Mouse (Mus musculus) kidney, adult 9 months (tissue): ENCODE measurements at regions not wholly inside any gene's neighbourhood (a gene's known extent, or its start where the extent isn't known, plus 50 kb on each side); places are given as distances from the start of the nearest gene placed in this dataset.

Source experiments
- DNase-seq: peaks from one replicate; pipeline ENCODE4 v3.0.0; 2022

DNA sequence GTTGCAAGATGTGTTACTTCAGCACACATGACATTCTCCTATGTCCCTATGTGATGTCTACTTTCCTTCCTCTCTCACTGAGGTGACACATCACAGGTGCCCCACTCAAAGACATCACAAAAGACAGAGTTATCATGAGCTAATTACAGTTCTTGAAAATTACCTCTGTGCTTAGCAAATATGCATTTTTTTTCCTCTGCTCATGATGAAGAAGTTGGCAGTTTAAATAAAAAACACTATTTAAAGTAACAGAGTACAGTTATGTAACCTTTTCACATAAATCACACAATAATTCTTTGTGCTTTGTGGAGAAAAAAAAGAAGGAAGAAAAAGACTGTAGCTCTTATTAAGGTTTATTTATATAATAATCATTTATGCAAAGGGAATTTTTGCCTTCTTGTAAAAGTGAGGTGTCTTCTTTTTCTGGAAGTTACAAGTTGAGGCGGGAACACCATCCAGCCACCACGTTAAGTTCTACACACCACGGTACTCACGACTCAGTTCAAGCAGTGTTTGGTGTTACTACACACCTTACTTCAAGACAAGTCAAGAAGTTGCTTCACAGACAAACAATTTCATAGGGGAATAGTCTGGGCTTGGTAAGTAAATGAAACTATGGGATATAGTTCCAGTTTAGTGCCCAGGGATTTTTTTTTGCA is 193.0 kb upstream of the Cited2 start:
- DNase-seq, result no peak

DNA sequence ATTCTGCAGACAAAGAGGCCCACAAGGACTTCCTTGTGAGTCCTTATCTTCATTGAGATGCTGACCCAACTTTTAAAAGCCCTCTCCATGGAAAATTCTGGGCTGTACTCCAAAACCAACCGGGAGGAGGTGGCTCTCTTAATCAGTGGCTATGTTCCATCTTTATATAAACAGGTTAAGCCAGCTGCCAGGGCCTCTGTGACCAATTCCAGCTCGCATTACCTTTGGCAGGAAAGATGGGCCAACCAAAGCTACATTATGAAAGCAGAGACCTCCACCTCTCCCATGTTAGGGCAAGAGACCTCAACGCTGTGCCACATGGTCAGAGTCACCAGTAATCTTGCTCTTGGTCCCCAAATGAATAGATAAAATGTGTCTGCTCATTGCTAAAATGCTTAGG is 192.0 kb upstream of the Cited2 start:
- peak; percentile 64 for DNase-seq

DNA sequence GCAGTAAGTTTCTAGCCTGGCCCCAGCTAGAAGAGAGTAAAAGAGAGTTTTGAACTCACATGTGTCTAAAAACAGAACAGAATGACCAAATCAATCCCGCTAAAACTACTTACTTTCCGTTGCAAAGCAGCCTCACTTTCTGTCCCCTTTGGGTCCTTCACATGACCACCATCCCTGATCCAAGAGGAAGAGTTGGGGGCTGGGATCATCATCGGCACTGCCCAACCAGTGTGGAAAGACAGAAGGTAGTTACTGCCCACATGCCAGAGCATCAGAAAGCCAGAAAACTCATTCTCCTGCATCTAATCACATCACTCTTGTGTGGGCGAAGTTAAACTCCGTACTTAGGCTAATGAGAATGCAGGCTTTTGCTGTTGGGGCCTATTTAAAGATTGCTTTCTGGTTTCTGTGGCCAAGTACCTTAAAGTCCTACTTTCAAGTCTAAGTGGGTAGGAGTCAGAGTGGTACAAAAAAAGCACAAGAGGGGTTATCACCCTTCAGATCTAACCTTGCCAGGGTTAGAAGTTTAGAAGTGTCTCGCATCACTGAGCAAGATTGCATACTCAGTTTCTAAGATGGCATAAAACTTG is 184.0 kb upstream of the Cited2 start:
- no peak for DNase-seq

DNA sequence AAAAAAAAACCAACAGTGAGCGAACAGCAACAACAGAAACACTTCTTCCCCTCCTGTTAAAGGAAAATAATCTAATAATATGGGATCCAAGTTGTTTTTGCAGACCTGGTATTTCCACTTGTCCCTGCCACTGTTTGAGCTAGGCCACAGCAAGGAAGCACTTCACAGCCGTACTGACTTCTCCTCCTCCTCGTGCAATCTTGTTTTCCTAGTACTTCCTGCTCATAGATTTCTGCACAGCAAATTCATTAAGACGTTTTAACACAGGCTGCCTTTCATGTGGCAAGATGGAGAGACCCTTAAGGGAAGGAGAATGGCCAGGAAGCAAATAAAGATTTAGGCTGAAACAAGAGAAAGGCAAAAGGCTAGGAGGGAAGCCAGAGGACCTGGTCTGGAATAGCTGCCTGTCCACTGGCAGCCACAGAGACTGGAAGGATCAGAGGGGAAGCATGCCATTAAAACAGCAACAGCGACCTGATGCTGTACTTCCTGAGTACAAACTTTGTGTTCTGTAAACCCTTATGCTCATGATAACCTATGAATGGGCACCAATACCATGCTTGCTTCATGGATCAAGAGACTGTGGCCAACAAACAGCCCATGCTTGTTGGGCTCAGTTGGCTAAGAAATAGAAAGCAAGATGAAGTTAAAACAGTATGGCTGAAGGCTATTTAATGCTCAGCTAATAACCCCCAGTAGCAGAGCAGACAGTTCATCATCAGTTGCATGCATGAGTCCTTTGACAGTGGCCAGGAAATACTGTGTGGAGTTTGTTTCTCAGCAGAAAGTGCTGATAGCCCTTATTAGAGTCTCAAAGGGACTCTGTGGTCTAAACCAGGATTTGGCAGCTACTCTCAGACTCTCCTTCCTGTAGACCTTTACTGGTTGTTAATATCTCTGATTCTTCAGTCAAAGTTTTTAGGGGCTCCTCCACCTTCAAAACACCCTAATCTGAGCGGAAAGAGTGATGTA is 182.3 kb upstream of the Cited2 start:
- DNase-seq, result no peak

DNA sequence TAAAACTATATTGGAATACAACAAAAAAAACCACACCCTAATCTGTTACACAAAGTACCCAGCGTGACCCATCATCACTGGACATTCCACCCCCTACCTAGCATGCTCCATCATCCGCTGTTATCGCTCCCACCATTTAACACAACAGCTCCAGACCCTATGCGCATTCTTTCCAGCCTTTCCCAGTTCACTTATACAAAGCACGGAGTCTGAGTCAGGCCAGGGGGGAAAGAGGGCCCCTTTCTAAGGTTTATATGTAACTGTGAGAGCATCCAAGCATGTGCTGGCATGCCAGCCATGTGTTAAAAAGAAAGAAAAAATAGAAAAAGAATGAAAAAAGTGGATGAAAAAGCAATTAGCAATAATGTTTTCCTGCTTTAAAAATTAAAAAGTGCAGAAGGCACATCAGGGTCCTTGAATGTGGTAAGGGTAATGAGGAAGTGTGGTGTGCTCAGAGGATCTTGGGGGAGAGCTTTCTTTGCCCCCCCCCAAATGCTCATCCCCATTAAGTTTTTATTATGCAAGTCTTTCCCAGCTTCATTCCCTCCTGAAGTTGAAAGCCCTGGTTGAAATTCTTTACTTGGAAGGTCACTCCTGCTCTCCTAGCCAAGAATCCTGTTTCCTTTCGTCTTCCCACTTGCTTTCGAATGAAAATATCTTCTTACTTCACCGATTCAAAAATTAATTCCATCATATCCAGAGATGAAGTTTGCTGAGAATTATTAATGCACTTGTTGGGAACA is 180.7 kb upstream of the Cited2 start:
- DNase-seq, result no peak

DNA sequence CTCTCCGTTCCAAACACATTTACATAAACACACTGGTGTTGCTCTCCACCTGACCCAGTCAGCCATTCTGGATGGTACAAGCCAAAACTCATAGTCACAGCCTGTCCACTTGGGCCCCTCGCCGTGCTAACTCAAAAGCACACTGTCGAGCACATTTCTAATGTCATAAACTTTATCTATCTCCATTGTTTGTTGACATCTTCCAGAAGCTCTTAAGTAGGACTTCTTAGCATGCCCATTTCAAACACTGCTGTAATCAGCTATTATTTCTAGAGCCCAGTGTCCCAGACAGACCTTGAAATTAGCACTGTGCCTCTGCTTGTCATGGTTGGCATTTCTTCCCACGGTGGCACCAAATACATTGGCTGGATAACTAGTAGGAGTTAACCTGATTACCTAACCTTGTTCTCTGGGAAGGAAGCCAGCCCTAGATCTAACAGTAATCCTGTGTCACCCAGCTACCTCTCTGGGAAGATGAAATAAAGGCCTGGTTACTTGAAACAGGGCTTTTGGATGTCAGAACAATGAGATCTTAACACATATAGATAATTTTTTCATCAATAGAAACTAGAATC is 180.1 kb upstream of the Cited2 start:
- DNase-seq, result no peak

DNA sequence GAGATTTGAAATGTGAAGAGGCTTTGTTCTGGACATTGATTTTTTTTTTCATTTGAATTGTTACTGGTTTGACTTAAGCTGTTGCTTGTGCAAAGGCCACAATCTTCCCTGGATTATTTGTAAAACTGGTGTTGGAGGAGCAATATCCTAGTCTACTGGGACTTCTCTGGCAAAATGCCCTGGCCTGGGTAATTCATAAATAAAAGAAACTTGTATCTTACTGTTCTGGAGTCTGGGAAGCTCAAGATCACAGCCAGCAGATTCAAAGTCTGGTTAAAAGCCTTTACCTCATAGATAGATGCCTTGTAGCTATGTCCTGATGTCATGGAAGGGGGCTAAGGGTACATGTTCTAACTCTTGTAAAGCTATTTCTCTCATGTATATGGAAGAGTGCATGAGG is 177.7 kb upstream of the Cited2 start:
- DNase-seq, result no peak

DNA sequence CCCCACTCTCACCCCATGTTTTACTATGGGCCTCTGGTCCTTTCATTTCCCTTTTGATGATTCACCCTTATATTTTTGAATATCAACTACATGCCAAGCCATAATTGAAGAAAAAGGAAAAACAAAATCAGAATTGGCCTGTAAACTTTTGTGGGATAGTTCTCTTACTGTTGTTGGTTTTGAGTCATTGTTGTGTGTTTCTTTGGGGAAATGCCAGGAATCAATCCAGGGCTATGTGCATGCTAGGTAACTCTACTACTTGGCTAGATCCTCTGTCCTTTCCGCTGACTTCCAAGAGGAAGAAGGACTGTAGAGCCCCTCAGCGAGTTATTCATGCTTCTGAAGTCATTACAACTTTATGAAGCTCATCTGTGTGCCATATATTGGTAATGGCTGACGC is 175.0 kb upstream of the Cited2 start:
- DNase-seq, result no peak

DNA sequence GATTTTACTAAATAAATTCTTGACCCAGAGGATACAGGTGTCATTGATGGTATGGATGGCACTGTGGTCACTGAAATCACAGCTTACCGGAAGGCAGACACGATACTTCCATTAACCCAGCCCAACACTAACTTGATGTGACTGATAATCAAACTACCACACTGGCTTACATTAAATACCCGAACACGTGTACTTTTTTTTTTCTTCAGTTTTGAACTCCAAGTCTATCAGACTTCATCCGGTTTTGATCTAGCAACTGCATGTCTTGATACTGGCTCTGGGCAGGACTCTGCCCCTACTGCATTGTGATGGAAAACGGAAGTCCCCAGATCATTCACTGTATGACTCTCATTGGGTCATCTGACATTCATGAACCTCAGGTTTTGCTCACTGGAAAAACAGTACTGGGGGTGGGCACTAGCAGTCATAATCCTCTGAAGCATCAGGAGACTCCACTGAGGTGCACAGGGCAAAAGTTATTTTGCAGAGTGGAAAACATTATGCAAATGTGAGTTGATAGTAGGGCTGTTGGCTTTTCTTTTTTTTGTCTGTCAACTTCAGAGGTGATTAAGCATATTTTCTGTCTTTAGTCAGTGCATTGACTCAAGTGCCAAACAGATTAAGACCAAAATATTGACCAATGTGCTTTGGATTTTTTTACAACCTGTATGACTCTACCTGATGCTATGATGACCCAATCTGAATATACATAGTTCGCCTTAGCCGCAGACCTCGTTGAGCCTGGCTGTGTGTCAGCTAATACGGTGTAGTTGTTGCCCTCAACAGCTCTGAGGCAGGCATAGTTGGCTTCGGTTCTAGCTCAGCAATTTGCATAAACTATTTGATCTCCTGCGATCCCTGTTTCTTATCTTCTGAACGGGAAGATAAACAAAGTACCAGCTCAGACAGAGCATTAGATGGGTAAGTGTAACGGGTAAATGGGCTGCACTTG is 174.1 kb upstream of the Cited2 start:
- peak; percentile 51 for DNase-seq

DNA sequence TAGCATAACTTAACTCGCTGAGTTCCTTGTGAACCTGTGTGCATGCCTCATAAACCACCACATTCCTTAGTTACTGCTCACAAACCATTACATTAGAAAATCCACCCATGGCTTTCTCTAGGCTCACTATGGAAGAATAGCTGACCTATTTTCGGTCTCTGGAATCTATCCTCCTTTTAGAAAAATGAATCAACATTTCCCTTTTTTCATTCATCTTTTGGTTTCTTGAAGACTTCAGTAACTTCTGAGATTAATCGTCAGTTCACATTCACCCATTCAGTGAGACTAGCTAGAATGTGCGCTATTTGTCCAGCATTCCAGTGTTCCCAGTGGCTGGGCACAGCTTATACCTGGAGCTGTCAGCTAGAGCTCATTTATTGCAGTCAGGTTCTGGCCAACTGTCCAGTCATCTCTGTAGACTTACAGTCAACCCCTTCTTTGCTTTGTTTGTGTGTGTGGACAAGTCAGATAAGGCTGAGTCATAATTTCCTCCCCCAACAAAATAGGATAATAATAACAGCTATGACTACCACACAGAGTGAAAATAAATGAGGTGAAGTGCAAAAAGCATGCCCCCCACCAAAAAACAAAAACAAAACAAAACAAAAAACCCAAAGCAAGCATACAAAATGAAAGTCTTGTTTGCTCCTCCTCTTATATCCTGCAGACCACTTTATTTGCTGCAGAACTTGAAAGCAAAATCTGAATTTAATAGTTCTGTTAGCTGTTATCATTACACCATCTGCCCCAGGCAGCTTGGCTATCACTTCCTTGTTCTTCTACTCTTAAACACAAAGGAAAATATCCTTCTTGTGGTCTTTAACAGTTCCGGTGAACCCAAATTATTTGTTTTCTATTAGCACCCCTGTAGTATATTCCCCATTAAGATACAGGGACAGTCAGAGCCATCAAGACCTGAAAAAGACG is 173.0 kb upstream of the Cited2 start:
- DNase-seq, result peak; percentile 52

DNA sequence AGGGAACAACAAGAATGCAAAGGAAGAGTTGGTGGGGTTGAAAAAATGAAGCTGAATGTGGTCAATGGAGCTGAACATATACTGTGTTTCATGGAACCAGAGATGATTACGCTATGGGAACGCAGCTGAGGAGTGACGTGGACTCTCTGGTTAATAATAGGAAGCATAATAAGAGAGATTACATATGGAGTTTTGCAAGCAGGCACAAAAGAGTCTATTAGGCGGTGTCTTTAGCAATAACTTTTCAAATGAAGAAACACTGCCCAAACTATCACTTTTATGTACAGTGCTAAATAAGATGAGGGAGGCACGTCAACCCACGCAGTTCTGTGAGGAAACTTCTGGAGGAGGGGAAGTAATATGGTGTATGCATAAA is 172.4 kb upstream of the Cited2 start:
- DNase-seq, result no peak

DNA sequence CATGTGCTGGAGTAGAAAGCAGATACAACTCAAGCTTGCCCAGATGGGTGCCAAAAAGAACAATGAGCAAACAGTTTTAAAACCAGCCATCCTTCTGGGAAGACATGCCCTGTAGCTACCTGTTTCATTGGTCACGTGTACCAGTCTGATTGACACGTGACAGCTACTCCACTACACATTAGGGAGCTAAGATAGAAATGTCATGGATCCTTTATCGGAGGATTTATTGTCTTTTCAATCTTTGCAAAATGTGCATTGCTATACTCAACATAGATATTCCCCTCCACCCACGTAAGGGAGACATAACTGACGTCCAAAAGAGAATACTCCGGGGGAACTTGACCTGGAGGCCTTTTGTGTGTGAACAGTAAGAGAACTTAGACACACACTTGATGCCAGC is 171.1 kb upstream of the Cited2 start:
- no peak for DNase-seq

DNA sequence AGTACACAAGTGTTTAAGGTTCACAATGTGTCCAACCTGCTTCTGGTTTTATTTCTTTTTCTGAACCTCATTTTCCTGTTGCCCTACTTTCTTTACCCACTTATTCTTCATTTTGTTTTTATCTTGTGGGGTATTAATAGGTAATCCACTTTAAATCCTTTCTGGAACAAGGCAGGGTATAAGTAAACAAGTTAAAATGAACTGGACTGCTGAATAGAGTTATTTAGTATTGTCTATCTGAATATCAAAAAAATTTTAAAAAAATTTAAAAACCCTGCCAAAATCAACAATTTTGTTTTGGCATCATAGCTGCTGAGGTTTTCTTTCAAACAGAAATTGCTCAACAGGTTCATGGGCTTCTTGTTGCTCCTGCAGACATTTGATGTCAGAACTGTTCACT is 170.7 kb upstream of the Cited2 start:
- DNase-seq, result no peak

DNA sequence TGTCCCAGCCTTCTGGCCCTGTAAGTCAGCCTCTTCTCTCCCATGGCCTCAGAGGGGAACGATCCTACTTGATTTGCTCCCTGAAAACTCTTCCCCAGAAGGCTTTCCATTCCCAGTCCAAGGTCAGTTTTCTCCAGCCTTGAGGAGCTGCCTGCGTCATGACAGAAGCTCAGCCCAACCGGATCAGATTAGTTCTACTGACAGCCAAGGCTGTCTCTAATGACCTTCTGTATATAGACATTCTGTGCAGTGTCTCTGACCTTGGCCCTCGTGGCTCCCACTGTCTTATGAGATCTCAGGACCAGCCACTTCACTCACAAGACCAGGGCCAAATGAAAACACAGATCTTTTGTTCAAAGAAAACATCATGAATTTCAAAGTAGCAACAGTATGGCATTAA is 166.6 kb upstream of the Cited2 start:
- DNase-seq, result no peak

DNA sequence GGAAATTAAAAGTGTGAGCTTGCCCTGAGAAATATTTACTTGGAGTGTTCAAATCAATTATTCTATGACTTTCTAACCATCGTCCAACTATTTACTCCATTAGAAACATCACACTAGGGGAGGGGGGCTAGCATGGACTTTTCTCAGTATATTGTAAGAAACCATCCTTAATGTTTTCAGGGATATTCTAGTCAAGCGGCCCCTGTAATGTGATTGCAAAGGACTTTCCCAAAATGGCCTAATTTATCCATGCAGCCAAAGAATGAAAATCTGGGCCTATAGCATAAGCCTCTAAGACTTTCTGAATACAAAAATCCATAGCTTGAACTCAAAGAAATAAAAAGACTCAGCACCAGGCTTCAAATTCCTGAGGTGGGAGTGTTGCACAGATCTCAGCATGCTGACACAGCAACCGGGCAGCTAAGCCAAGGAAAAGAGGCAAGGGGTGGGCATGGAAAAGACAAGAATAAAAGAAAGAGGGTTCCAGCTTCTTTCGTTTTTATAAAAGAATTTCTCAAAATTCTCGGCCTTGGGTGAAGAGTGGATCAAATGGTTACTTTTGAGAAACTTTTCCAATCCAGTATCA is 163.6 kb upstream of the Cited2 start:
- no peak for DNase-seq

DNA sequence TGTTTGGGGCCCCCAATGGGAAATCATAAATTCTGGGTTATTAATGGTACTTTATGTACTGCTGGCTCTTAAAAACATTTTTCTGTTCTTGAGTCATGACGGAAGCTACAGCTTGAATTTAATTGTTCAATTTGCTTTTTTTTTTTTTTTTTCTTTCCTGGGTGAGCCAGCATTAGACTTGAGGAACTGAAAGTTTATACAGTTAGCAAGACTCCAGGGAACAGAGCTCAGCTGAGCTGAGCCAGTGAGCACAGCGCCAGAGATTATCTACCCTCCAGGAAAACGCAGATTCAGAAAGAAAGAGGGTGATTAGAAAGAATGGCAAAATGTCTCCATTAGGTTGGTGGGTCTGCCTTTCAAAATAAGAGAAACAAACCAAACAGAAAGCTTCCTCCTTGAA is 163.0 kb upstream of the Cited2 start:
- DNase-seq, result no peak

DNA sequence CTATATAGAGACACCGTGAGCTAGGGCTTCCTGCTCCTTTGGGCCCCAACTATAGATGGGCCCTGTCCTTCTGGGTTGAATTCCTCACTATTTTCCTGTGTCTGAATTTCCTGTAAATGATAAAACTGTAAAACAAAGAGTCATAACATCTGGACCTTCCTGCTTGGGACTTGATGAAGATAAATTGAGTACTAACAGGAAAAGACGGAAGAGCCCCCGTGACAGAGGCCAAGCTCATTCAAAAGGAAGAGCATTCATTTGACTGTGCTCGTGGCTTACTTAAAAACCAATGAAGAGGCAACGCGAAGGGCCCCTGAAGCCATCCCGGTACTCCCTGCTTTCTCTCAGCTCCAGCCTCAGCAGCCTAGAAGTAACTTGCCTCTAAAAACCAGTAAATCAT is 161.6 kb upstream of the Cited2 start:
- no peak for DNase-seq

DNA sequence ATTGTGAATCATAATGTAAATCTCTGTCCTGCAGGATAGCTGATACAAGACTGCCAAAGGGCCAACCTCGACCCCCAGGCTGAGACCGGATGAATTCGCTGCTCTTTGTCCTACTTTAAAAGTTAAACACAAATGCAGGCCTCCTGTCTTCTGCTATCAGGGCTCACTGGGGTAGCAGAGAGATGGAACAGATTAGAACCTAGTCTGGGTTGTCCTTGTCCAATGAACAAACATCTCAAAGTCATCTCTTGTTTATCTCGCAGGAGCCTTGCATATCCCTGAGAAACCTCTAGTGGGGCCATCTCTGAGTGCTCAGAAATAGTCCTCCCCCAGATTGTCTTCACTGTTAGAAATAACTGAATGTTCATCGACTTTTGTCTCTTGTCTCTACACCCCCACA is 161.0 kb upstream of the Cited2 start:
- DNase-seq, result no peak

DNA sequence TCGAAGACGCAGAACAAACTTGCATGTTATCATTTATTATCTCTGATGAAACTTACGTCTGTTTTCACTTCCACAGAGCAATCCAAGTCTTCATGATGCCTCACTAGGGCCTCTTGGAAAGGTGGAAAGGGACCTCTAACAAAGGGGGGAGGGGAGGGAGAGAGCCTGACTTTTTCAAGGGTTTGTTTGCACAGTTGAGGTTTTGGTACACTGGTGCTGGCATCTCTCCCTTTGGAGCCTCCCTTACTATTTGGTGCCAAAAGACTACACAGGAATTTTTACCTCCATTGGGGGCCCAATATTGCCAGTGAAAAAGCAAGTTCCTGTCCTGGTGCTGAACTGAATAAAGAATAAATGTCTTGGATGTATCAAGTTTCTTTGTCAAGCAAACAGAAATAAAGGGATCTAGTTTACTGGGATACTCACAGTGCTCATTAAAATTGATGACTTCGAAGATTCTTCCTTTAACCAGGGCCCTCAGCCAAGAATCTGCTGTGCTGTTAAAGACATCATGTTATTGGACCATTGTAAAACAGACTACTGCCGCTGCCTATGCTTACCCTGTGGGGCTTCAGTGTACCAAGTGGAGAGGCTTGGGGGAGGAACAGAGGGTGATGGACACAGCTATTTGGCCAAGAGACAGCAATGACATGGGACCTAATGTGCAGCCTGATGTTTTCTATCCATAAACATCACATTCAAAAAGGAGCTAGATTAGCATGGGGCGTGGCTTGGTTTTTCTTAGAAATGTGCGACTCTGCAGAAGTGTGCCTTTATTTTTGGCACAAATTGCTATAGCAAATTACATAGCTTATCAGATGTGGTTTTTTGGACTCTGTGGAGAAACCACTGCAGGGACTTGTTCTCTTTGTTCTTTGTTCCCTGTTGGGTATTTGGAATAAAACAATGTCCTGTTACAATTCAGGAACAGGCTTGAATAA is 160.3 kb upstream of the Cited2 start:
- no peak for DNase-seq
